Mouse (Mus musculus): ENCODE data around the gene Racgap1. TPM values are rescaled to one million over a fixed set of nuclear protein-coding genes. Genes with fewer than 3 reads are reported as not detected.

Gene Racgap1
- polyA plus RNA-seq, 1 experiment from 2014 or later, result 7.5 TPM

DNA sequence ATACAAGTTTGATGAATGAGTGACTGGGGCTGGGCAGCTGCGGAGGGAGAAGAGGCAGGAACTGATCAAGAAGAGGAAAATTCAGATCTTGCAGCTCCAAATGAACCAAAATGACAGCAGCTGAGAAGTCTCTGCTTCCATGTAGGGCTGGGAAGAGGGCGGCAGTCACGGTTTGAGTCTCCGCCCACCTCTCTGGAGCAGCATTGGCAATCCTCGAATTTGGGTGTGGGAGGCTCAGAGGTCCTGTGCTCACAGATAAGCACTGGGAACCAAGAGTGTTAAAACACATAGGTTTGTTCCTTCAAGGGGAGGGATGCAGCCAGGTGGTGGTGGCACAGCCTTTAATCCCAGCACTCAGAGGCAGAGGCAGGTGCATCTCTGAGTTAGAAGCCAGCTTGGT, 44.9 kb downstream of the Racgap1 start:
- H3K27ac ChIP-seq (ENCODE audit: low read length), result no peak overlapping the region
- H3K4me2 ChIP-seq (replicated peaks; ENCODE audit: low read depth, low read length), result no peak overlapping the region
- TF ChIP-seq EP300 (IDR thresholded peaks at IDR 0.05), result no peak
- TF ChIP-seq CTCF (IDR thresholded peaks at IDR 0.05), result no peak
- DNase-seq (ENCODE audit: low spot score), result peak; percentile 39
- WGBS, result 33% methylated on average over 5 of the region's 5 CpGs
- H3K27me3 ChIP-seq (replicated peaks; ENCODE audit: insufficient read depth, low read length), result no peaks in the 10 kb centered on the region
- H3K4me3 ChIP-seq (ENCODE audit: low read depth, low read length), result no peak overlapping the region
- no peak overlapping the region for H3K9ac ChIP-seq (replicated peaks; ENCODE audit: low read depth)
- H3K4me1 ChIP-seq (ENCODE audit: insufficient read depth, low read depth, low read length), result no peaks in the 10 kb centered on the region
- H3K9me3 ChIP-seq (ENCODE audit: low read length), result no peaks in the 10 kb centered on the region
- no peaks in the 10 kb centered on the region for H3K36me3 ChIP-seq (ENCODE audit: insufficient read depth, low read length)
- no peak for ATAC-seq

DNA sequence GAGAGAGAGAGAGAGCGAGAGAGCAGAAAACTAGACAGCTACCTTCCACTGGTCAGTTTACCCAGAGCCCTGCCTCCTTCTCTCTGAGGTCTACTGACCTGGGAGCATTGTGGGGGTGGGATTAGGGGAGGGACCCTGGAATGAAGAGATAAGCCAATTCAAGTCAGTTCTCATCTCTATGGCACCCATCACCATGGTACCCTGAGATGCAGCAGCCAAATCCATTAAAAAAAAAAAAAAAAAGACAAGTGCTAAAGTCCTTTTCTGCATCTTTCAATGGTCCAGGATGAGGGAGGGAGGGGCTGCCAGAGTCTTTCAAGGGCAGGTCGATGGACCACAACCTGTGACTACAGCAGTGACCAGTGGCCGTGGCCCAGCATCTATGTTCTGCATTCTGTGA, 45.9 kb downstream of the Racgap1 start:
- Histone ChIP-seq H3K36me3 (ENCODE audit: insufficient read depth, low read length) (no peaks in the 10 kb centered on the region), H3K4me1 (ENCODE audit: insufficient read depth, low read depth, low read length) (no peaks in the 10 kb centered on the region), H3K4me2 (replicated peaks; ENCODE audit: low read depth, low read length) (no peak overlapping the region), H3K27me3 (replicated peaks; ENCODE audit: insufficient read depth, low read length) (no peaks in the 10 kb centered on the region), H3K27ac (ENCODE audit: low read length) (no peak overlapping the region), H3K9ac (replicated peaks; ENCODE audit: low read depth) (no peak overlapping the region), H3K4me3 (ENCODE audit: low read depth, low read length) (no peak overlapping the region), H3K9me3 (ENCODE audit: low read length) (no peaks in the 10 kb centered on the region)
- TF ChIP-seq EP300 (IDR thresholded peaks at IDR 0.05) (no peak), CTCF (IDR thresholded peaks at IDR 0.05) (no peak)
- 72% methylated on average over 2 of the region's 3 CpGs for WGBS
- ATAC-seq (no peak), DNase-seq (ENCODE audit: low spot score) (no peak)

GRCm38 (mm10) chr15:99603216-99603615, 48.2 kb downstream of the Racgap1 start:
- H3K4me3 ChIP-seq (ENCODE audit: low read depth, low read length), result no peak overlapping the region
- H3K4me2 ChIP-seq (replicated peaks; ENCODE audit: low read depth, low read length), result no peak overlapping the region
- TF ChIP-seq EP300 (IDR thresholded peaks at IDR 0.05) (no peak), CTCF (IDR thresholded peaks at IDR 0.05) (no peak)
- H3K27ac ChIP-seq (ENCODE audit: low read length), result no peak overlapping the region
- no peaks in the 10 kb centered on the region for H3K9me3 ChIP-seq (ENCODE audit: low read length)
- WGBS, result 73% methylated on average over 7 of the region's 7 CpGs
- no peaks in the 10 kb centered on the region for H3K4me1 ChIP-seq (ENCODE audit: insufficient read depth, low read depth, low read length)
- no peak for DNase-seq (ENCODE audit: low spot score)
- H3K36me3 ChIP-seq (ENCODE audit: insufficient read depth, low read length), result no peaks in the 10 kb centered on the region
- no peaks in the 10 kb centered on the region for H3K27me3 ChIP-seq (replicated peaks; ENCODE audit: insufficient read depth, low read length)
- no peak overlapping the region for H3K9ac ChIP-seq (replicated peaks; ENCODE audit: low read depth)
- ATAC-seq, result no peak

DNA sequence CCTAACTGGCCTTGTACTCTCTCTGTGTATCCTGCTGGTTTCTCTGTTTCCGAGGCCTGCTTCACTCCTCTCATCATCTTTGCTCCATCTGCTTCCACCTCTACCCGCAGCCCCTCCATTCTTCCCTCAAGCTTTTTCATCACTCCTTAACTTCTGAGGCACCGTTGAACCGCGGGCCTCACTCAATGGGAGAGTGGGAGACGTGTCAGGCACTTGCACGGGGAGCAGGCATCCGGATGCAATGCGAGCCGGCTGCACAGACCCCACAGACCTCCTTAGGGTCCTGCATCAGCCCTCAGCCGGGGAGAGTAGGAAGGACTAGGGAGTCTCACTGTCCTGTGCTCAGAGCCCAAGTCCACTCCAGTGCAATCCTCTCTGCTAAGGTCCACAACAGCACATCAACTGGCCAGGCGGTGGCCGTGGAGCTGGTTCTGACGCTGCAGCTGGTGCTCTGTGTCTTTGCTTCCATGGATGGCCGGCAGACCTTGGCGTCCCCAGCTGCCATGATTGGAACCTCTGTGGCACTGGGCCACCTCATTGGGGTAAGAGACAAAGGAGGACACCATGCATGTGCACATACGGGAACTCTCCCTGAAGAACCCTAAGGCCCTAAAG, 49.1 kb downstream of the Racgap1 start:
- Histone ChIP-seq H3K4me1 (ENCODE audit: insufficient read depth, low read depth, low read length) (no peaks in the 10 kb centered on the region), H3K4me2 (replicated peaks; ENCODE audit: low read depth, low read length) (no peak overlapping the region), H3K27me3 (replicated peaks; ENCODE audit: insufficient read depth, low read length) (0 out of 2 replicates have a peak, but pooled peaks cover 4% of the 10 kb centered on the region), H3K9ac (replicated peaks; ENCODE audit: low read depth) (no peak overlapping the region), H3K4me3 (ENCODE audit: low read depth, low read length) (no peak overlapping the region), H3K9me3 (ENCODE audit: low read length) (no peaks in the 10 kb centered on the region), H3K36me3 (ENCODE audit: insufficient read depth, low read length) (no peaks in the 10 kb centered on the region), H3K27ac (ENCODE audit: low read length) (no peak overlapping the region)
- DNase-seq (ENCODE audit: low spot score) (no peak), ATAC-seq (no peak)
- 79% methylated on average over 17 of the region's 17 CpGs for WGBS
- TF ChIP-seq EP300 (IDR thresholded peaks at IDR 0.05) (no peak), CTCF (IDR thresholded peaks at IDR 0.05) (no peak)

GRCm38 (mm10) chr15:99601823-99602120, 49.7 kb downstream of the Racgap1 start:
- WGBS, result 46% methylated on average over 5 of the region's 5 CpGs
- DNase-seq (ENCODE audit: low spot score) (no peak), ATAC-seq (no peak)
- TF ChIP-seq CTCF (IDR thresholded peaks at IDR 0.05), result no peak
- TF ChIP-seq EP300 (IDR thresholded peaks at IDR 0.05), result no peak
- H3K4me3 ChIP-seq (ENCODE audit: low read depth, low read length), result no peak overlapping the region
- no peak overlapping the region for H3K4me2 ChIP-seq (replicated peaks; ENCODE audit: low read depth, low read length)
- H3K9me3 ChIP-seq (ENCODE audit: low read length), result no peaks in the 10 kb centered on the region
- H3K9ac ChIP-seq (replicated peaks; ENCODE audit: low read depth), result no peak overlapping the region
- H3K27ac ChIP-seq (ENCODE audit: low read length), result no peak overlapping the region
- H3K27me3 ChIP-seq (replicated peaks; ENCODE audit: insufficient read depth, low read length), result 0 out of 2 replicates have a peak, but pooled peaks cover 8% of the 10 kb centered on the region
- no peaks in the 10 kb centered on the region for H3K4me1 ChIP-seq (ENCODE audit: insufficient read depth, low read depth, low read length)
- no peaks in the 10 kb centered on the region for H3K36me3 ChIP-seq (ENCODE audit: insufficient read depth, low read length)

- Histone ChIP-seq H3K4me2 (replicated peaks; ENCODE audit: low read depth, low read length) (no peak within 1 kb of the TSS), H3K36me3 (ENCODE audit: insufficient read depth, low read length) (no peaks in the 10 kb centered on the region), H3K4me1 (ENCODE audit: insufficient read depth, low read depth, low read length) (no peaks in the 10 kb centered on the region; the same call in 1 of the 2 replicates), H3K27me3 (replicated peaks; ENCODE audit: insufficient read depth, low read length) (0 out of 2 replicates have a peak, but pooled peaks cover 8% of the 10 kb centered on the region), H3K9me3 (ENCODE audit: low read length) (no peaks in the 10 kb centered on the region), H3K27ac (ENCODE audit: low read length) (no peak within 1 kb of the TSS), H3K9ac (replicated peaks; ENCODE audit: low read depth) (no peak within 1 kb of the TSS), H3K4me3 (ENCODE audit: low read depth, low read length) (no peak within 1 kb of the TSS)
- WGBS, result 72% methylated on average over 22 of the region's 22 CpGs
- DNase-seq (ENCODE audit: low spot score), result no peak
- TF ChIP-seq EP300 (IDR thresholded peaks at IDR 0.05) (no peak), CTCF (IDR thresholded peaks at IDR 0.05) (no peak)
- ATAC-seq, result no peak
Measured at GRCm38 (mm10) chr15:99600986-99601822, 50.3 kb downstream of the Racgap1 start, which contains the start of gene Aqp6. Gene Aqp6 (plus strand): TSS chr15:99601400.

Measured in lung, postnatal 0 days (tissue).